Mouse (Mus musculus): ENCODE results near the gene Plk5.

- no peak for TF ChIP-seq EP300 (IDR thresholded peaks at IDR 0.05; ENCODE audit: low read depth)
- no peak for TF ChIP-seq CTCF (IDR thresholded peaks at IDR 0.05; ENCODE audit: low read depth)
These were observed 12.8 kb upstream of the Plk5 start for GRCm38 (mm10) chr10:80343425-80343895.

Data from liver, embryonic 14.5 days (tissue).